Mouse (Mus musculus) liver, adult 2 months (tissue): Measurements from ENCODE around the gene Pabpc4.

Source experiments
- CTCF ChIP-seq: fragments of 200-500 bp; IDR thresholded peaks from 2 replicates; pipeline ENCODE4 v1.5.1; 2011; ENCODE audit warnings: low read depth, low read length, control low read depth
- POLR2A ChIP-seq: fragments of 200-500 bp; IDR thresholded peaks from 2 replicates; pipeline ENCODE4 v1.6.1; 2011; ENCODE audit warnings: low read length, control low read depth; ENCODE audit not compliant: insufficient read depth; ENCODE audit errors: extremely low read depth

- no peak for TF ChIP-seq CTCF
- TF ChIP-seq POLR2A, result no peak
These were observed 80.0 kb downstream of the Pabpc4 start for GRCm38 (mm10) chr4:123342091-123342641.
